Mouse (Mus musculus) midbrain, embryonic 10.5 days (tissue): Measurements from ENCODE around the gene Hint1. TPM values are rescaled to one million over a fixed set of nuclear protein-coding genes. Genes with fewer than 3 reads are reported as not detected.

Experiments used
- DNase-seq: peaks from one replicate; pipeline ENCODE4 v3.0.0-alpha.2; 2017; ENCODE audit warnings: low spot score
- H3K27ac ChIP-seq: fragments of 300-500 bp; sonication (generic); replicated peaks from 2 replicates; pipeline ENCODE4 v1.5.1; 2016; ENCODE audit warnings: mild to moderate bottlenecking
- H3K27me3 ChIP-seq: fragments of 300-500 bp; sonication (generic); 2 replicates; pipeline ENCODE4 v1.6.1; 2016; ENCODE audit warnings: low read depth, mild to moderate bottlenecking; ENCODE audit not compliant: poor library complexity, severe bottlenecking
- H3K36me3 ChIP-seq: fragments of 300-500 bp; sonication (generic); 2 replicates; pipeline ENCODE4 v1.6.1; 2016; ENCODE audit warnings: mild to moderate bottlenecking, moderate library complexity
- H3K4me1 ChIP-seq: fragments of 300-500 bp; sonication (generic); 2 replicates; pipeline ENCODE4 v1.6.1; 2016
- H3K4me3 ChIP-seq: fragments of 300-500 bp; sonication (generic); 2 replicates; pipeline ENCODE4 v1.5.1; 2016; ENCODE audit warnings: mild to moderate bottlenecking, moderate library complexity
- H3K9me3 ChIP-seq: fragments of 300-500 bp; sonication (generic); replicated peaks from 2 replicates; pipeline ENCODE4 v1.6.1; 2016; ENCODE audit warnings: mild to moderate bottlenecking
- WGBS: fragments of 180-500 bp; shearing (Covaris S2); methylation state at CpG from one replicate; pipeline ENCODE4 v1.1.7; 2016; 5-methylcytosine and 5-hydroxymethylcytosine counted together
- polyA plus RNA-seq: library from polyadenylated mRNA; unstranded; fragments of >200 nt; fragmentation: Nextera tagmentation; extraction: Ambion mirVana; gene quantifications from 2 replicates; pipeline ENCODE4 v1.2.1, GENCODE M21; 2016

Hint1 gene
- polyA plus RNA-seq, 1 experiment from 2014 or later: 682 TPM

DNA sequence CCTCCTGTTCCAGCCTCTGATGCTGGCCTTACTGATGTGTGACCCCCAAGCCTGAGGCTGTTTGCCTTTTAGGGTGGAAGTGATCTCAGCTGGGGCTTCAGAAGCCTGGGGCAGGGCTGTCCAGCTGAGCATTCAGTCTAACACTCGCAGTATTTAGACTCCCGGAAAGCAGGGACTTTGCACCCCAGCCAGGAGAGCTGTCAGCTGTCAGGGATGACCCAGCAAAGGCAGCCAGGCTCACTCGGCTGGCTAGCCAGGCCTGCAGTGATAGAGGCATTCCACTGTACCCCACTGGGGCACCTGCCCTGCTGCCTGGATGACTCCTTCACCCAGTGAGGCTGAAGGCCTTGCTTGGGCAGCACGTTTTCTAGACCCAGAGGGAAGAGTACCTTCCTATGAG, 39.7 kb downstream of the Hint1 start:
- Histone ChIP-seq H3K27me3 (peaks cover 9% of the 10 kb centered on the region), H3K4me1 (peaks cover 27% of the 10 kb centered on the region), H3K36me3 (peaks cover 31% of the 10 kb centered on the region), H3K4me3 (no peak overlapping the region), H3K9me3 (no peaks in the 10 kb centered on the region), H3K27ac (no peak overlapping the region)
- 75% methylated on average over 4 of the region's 4 CpGs for WGBS
- DNase-seq: no peak

DNA sequence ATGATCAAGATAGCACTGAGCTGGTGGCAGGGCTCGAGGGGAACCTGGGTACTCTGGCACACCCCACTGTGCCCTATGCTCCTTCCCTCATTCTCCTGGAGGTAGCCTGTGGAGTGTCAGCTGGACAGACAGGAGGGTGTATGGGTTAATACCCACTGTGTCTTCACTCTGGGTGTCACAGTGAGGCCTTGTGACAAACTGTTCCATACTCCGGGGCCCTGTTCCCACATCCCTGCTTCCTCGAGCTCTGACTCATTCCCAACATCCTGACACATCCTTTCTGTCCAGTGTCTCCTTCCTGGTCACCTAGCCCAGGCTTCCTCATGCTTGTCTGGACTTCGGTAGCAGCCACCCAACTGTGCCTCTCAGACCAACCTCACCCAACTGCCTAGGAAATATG, 40.3 kb downstream of the Hint1 start:
- no peak overlapping the region for H3K4me3 ChIP-seq
- no peak overlapping the region for H3K27ac ChIP-seq
- WGBS: 86% methylated on average over 4 of the region's 4 CpGs
- H3K9me3 ChIP-seq: no peaks in the 10 kb centered on the region
- DNase-seq: no peak
- peaks cover 9% of the 10 kb centered on the region for H3K27me3 ChIP-seq
- H3K4me1 ChIP-seq: peaks cover 27% of the 10 kb centered on the region
- peaks cover 37% of the 10 kb centered on the region for H3K36me3 ChIP-seq

DNA sequence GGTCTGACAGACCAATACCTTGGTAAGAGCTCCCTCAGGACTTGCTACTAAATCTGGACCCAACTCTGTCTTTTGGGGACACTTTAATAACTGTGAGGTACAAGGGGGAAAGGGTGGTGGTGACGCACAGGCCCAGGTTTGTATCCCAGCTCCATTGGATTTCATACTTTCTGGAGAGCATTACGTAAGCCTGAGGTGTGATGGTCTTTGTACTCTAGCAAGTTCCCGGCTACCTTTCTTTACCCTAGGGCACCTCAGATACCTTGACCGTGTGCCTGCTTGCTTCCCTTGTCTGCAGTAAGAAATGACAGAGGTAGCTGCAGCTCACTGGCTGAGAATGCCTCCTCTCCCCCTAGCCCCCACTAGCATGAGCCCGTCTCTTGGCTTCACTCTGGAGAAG, 41.1 kb downstream of the Hint1 start:
- no peak for DNase-seq
- H3K9me3 ChIP-seq: no peaks in the 10 kb centered on the region
- H3K27ac ChIP-seq: no peak overlapping the region
- peaks cover 9% of the 10 kb centered on the region for H3K27me3 ChIP-seq
- peaks cover 39% of the 10 kb centered on the region for H3K36me3 ChIP-seq
- WGBS: 91% methylated on average over 5 of the region's 5 CpGs
- H3K4me3 ChIP-seq: no peak overlapping the region
- H3K4me1 ChIP-seq: peaks cover 26% of the 10 kb centered on the region

DNA sequence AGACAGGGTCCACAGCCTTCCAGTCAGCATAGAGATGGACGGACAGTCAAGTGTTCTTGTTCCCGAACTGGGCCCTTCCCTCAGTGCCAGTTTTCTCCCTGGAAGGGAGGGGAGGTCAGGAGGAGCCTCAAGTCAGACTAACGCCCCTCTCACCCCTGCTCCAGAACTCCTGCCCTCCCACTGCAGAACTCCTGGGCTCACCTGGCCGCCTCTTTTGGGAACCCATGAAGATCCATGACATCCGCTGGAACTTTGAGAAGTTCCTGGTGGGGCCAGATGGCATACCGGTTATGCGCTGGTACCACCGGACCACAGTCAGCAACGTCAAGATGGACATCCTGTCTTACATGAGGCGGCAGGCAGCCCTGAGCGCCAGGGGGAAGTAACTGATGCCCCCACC, 43.1 kb downstream of the Hint1 start:
- H3K36me3 ChIP-seq: peaks cover 51% of the 10 kb centered on the region
- WGBS: 94% methylated on average over 11 of the region's 11 CpGs
- H3K9me3 ChIP-seq: no peaks in the 10 kb centered on the region
- H3K4me3 ChIP-seq: no peak overlapping the region
- H3K27me3 ChIP-seq: no peaks in the 10 kb centered on the region
- peaks cover 6% of the 10 kb centered on the region for H3K4me1 ChIP-seq
- DNase-seq: no peak
- no peak overlapping the region for H3K27ac ChIP-seq

DNA sequence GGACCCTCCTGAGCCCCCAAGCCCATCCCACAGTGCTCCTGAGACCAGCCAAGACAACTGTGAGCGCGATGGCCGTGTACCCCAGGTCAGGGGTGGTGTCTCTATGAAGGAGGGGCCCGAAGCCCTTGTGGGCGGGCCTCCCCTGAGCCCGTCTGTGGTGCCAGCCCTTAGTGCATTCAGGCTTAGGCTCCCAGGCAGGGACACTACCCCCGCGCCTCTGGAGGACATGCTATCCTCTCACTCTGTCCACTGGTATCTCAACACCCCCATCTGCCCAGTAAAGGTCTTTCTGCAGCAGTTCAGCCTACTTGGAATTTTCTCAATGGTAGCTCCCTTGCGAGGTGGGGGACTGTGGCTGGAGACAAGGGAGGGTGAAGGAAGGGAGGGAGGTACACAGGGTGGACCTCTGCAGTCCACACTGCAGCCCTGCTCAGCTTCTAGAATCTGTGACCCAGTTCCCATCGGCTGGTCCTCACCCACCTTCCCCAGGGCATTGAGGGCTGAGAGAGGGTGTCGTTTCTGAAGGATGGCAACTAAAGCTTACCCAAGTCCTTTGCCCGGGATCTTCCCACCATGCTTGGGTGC, 44.0 kb downstream of the Hint1 start:
- H3K27ac ChIP-seq: no peak overlapping the region
- H3K27me3 ChIP-seq: no peaks in the 10 kb centered on the region
- H3K9me3 ChIP-seq: no peaks in the 10 kb centered on the region
- H3K4me1 ChIP-seq: no peaks in the 10 kb centered on the region
- DNase-seq: no peak
- H3K4me3 ChIP-seq: no peak overlapping the region
- peaks cover 58% of the 10 kb centered on the region for H3K36me3 ChIP-seq
- WGBS: 89% methylated on average over 12 of the region's 12 CpGs

DNA sequence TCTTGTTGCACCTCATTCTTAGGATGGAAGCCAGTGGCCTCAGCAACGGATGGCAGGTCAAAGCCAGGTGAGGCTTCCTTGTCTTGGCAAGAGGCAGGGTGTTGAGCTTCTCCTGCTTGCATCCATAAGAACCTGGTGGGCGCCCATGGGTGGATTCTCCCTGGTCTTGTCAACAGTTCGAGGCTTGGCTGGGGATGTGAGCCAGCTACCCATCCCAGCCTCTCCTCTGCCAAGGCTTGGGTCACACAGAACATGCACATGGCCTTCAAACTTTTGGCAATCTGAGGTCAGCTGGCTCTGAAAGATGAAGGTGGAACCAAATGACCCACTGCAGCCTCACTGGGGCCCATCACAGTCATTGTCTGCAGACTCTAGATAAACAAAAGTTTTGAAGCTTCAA, 45.0 kb downstream of the Hint1 start:
- H3K27ac ChIP-seq: no peak overlapping the region
- WGBS: 91% methylated on average over 3 of the region's 3 CpGs

DNA sequence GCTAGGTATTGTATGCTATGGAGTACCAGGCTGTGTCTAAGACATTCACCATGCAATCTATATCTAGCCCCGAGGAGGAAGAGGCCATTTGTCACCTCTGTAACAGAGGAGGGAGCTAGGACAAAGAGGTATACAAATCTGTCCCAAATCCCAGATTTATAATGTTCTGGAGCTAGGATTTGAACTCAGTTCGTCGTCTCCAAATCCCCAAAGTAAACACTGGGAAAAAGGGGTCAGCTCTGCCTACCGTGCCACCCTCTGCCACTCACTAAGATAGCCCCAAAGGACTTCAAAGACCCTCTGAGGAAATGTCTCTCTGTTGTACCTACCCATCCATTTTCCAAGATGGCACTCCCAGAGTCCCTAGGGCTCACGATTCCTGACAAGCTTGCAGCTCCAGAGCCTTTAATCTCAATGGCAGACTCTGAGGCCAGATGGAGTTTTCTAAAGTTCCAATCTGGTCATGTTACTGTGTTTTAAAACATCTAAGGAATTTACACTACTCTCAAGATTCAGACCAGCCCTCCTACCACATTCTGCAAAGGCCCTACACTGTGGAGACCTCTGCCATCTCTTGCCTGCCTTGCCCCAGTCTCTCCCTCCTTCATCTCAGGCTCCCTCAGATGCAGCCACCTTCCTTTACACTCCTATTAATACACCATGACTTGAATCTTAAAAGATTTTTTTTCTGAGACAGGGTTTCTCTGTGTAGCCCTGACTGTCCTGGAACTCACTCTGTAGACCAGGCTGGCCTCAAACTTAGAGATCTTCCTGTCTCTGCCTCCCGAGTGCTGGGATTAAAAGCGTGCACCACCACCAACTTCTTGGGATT, 45.7 kb downstream of the Hint1 start:
- WGBS: 89% methylated on average over 7 of the region's 7 CpGs
- no peaks in the 10 kb centered on the region for H3K9me3 ChIP-seq
- no peaks in the 10 kb centered on the region for H3K4me1 ChIP-seq
- H3K27ac ChIP-seq: no peak overlapping the region
- peaks cover 72% of the 10 kb centered on the region for H3K36me3 ChIP-seq
- no peaks in the 10 kb centered on the region for H3K27me3 ChIP-seq
- no peak overlapping the region for H3K4me3 ChIP-seq
- no peak for DNase-seq

More for the DNA sequence above, 45.0 kb downstream of the Hint1 start:
- Histone ChIP-seq H3K9me3 (no peaks in the 10 kb centered on the region), H3K4me1 (no peaks in the 10 kb centered on the region), H3K4me3 (no peak overlapping the region), H3K27me3 (no peaks in the 10 kb centered on the region), H3K36me3 (peaks cover 67% of the 10 kb centered on the region)
- DNase-seq: no peak

DNA sequence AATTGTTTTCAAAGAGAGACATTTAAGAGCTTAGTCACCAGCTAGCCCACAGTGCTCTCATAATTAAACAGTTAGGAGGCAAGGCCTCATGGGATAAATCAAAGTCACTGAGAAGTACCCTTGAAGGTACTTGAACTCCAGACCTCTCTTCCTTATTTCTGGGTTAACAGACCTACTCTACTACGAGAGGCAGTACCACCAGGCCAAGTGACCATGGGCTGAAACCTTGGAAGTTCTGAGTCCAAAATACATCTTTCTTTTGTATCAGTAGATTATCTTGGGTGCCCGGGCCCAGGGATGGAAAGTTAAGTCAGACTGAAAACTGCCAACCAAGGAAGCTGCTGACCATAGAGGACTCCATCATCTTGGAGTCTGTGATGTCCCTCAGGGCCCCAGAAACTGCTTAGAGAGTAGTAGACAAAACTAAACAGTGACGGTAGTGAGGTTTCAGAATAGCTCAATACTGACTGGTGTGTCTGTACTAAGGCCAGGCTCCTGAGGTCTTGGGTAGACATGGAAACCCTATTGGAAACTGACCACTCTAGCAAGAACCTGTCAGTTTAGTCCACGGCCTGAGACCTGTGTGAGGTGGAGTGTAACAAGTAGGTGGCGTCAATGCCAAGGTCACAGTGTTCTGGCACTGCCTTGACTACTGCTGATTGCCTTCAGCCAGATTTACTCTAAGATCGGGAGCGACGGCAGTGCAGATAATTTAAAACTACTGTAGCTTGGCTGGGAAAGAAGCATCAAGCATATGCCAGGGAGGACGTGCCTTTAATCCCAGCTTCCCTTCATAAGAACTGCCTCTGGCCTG, 46.5 kb downstream of the Hint1 start:
- H3K36me3 ChIP-seq: peaks cover 77% of the 10 kb centered on the region

DNA sequence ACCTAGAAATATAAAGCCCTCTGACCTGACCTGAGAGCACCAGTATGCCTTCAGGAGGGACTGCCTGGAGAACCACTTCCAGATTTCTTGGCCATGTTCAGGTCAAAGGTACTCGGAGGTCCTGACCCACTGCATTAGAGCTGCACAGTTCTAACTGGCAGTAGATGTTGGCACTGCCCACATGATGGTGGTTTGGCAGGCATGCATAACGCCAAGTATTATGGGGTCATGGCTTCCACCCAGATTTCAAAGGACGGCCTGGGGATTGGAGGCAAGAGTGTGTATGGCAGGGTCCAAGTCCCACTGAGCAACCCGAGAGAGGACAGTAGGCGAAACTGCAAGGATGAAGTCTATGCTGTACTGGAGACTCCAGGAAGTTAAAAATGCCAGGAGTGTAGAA, 47.7 kb downstream of the Hint1 start:
- H3K36me3 ChIP-seq: peaks cover 81% of the 10 kb centered on the region

More for the DNA sequence above, 46.5 kb downstream of the Hint1 start:
- H3K4me3 ChIP-seq: no peak overlapping the region
- whole genome bisulfite sequencing: 89% methylated on average over 9 of the region's 9 CpGs
- no peak overlapping the region for H3K27ac ChIP-seq
- no peaks in the 10 kb centered on the region for H3K4me1 ChIP-seq
- H3K27me3 ChIP-seq: no peaks in the 10 kb centered on the region
- no peak for DNase-seq
- no peaks in the 10 kb centered on the region for H3K9me3 ChIP-seq

DNA sequence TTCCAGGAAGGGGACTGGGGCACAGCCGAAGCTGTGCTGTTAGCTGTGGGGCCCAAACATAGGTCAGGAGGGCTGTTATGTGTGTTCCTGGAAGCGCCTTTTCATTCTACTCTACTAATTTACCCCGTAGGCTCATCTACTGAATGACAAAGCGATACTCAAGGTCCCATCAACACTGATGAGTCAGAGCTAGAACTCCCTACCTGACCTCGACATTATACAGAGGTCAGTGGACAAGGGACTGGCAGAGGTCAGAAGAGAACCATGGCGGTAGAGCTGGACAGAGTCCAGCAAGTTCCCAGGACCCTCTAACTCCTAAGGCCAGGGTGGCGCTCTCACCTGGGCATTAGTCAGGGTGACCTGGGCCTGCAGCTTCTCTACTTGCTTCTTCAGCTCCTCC, 51.3 kb downstream of the Hint1 start:
- no peak overlapping the region for H3K4me3 ChIP-seq
- WGBS: 97% methylated on average over 7 of the region's 7 CpGs
- peaks cover 4% of the 10 kb centered on the region for H3K4me1 ChIP-seq
- H3K27ac ChIP-seq: no peak overlapping the region
- H3K36me3 ChIP-seq: peaks cover 72% of the 10 kb centered on the region
- H3K9me3 ChIP-seq: no peaks in the 10 kb centered on the region
- H3K27me3 ChIP-seq: no peaks in the 10 kb centered on the region
- no peak for DNase-seq

More for the DNA sequence above, 47.7 kb downstream of the Hint1 start:
- H3K4me3 ChIP-seq: no peak overlapping the region
- H3K4me1 ChIP-seq: no peaks in the 10 kb centered on the region
- no peaks in the 10 kb centered on the region for H3K9me3 ChIP-seq
- 91% methylated on average over 5 of the region's 5 CpGs for WGBS
- H3K27ac ChIP-seq: no peak overlapping the region
- no peaks in the 10 kb centered on the region for H3K27me3 ChIP-seq
- no peak for DNase-seq

DNA sequence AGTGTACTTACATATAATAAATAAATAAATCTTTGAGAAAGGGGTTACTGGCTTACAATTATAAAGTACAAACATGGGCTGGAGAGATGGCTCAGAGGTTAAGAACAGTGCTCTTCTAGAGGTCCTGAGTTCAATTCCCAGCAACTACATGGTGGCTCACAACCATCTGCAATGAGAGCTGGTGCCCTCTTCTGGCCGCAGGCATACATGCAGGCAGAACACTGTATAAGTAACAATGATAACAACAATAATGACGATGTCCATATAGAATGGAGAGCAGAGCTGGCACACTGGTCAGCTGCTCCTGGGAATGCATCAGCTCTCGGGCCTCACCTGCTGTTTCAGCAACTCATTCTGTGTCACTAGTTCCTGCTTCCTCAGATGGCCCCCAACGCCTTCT, 52.1 kb downstream of the Hint1 start:
- Histone ChIP-seq H3K9me3 (no peaks in the 10 kb centered on the region), H3K36me3 (peaks cover 73% of the 10 kb centered on the region), H3K4me1 (peaks cover 4% of the 10 kb centered on the region), H3K27ac (no peak overlapping the region), H3K4me3 (no peak overlapping the region), H3K27me3 (no peaks in the 10 kb centered on the region)
- DNase-seq: no peak
- 85% methylated on average over 4 of the region's 4 CpGs for WGBS
